Mouse (Mus musculus): ENCODE results near the gene Upk2.

Gene Upk2

GRCm38 (mm10) chr9:44454891-44455220, at the start of gene Upk2:
Gene Upk2, minus strand, starts transcription at chr9:44454976.
- no peak for DNase-seq (ENCODE audit: low spot score in 2 of 2)

GRCm38 (mm10) chr9:44502006-44502405, 47.2 kb upstream of the Upk2 start:
- DNase-seq (ENCODE audit: low spot score in 2 of 2), result peak; percentile 76 to 85

- no peak for DNase-seq (ENCODE audit: low spot score in 2 of 2)
Observed at GRCm38 (mm10) chr9:44501206-44501879, 46.6 kb upstream of the Upk2 start.

- no peak for DNase-seq (ENCODE audit: low spot score in 2 of 2)
Observed at GRCm38 (mm10) chr9:44500638-44501175, 45.9 kb upstream of the Upk2 start.

- DNase-seq (ENCODE audit: low spot score in 2 of 2), result no peak
Observed at GRCm38 (mm10) chr9:44500163-44500533, 45.4 kb upstream of the Upk2 start.

GRCm38 (mm10) chr9:44499356-44500162, 44.8 kb upstream of the Upk2 start:
- DNase-seq (ENCODE audit: low spot score in 2 of 2), result peak in 1 of 2 experiments; percentile 36

GRCm38 (mm10) chr9:44498421-44499355, 43.9 kb upstream of the Upk2 start:
- peak; percentile 74 to 85 for DNase-seq (ENCODE audit: low spot score in 2 of 2)

GRCm38 (mm10) chr9:44497624-44498377, 43.0 kb upstream of the Upk2 start:
- DNase-seq (ENCODE audit: low spot score in 2 of 2), result peak; percentile 47 to 63

GRCm38 (mm10) chr9:44496803-44497461, 42.2 kb upstream of the Upk2 start:
- peak in 1 of 2 experiments; percentile 5 for DNase-seq (ENCODE audit: low spot score in 2 of 2)

GRCm38 (mm10) chr9:44495810-44496344, 41.1 kb upstream of the Upk2 start:
- no peak for DNase-seq (ENCODE audit: low spot score in 2 of 2)

- peak in 1 of 2 experiments; percentile 6 for DNase-seq (ENCODE audit: low spot score in 2 of 2)
Observed at GRCm38 (mm10) chr9:44494863-44495809, 40.4 kb upstream of the Upk2 start.

- peak in 1 of 2 experiments; percentile 11 for DNase-seq (ENCODE audit: low spot score in 2 of 2)
Observed at GRCm38 (mm10) chr9:44494261-44494862, 39.6 kb upstream of the Upk2 start.

- DNase-seq (ENCODE audit: low spot score in 2 of 2), result peak in 1 of 2 experiments; percentile 2
Observed at GRCm38 (mm10) chr9:44492631-44493461, 38.1 kb upstream of the Upk2 start.

- DNase-seq (ENCODE audit: low spot score in 2 of 2), result no peak
Observed at GRCm38 (mm10) chr9:44491351-44491750, 36.6 kb upstream of the Upk2 start.

- peak in 1 of 2 experiments; percentile 40 for DNase-seq (ENCODE audit: low spot score in 2 of 2)
Observed at GRCm38 (mm10) chr9:44490086-44490967, 35.6 kb upstream of the Upk2 start.

- peak in 1 of 2 experiments; percentile 48 for DNase-seq (ENCODE audit: low spot score in 2 of 2)
Observed at GRCm38 (mm10) chr9:44489651-44490085, 34.9 kb upstream of the Upk2 start.

All from urinary bladder, postnatal 36 days (tissue).